Mouse (Mus musculus): ENCODE data around the gene St6galnac3. TPM values are rescaled to one million over a fixed set of nuclear protein-coding genes. Genes with fewer than 3 reads are reported as not detected.

Gene St6galnac3
- polyA plus RNA-seq, 2 experiments, result 20.7 to 36.0 TPM

DNA sequence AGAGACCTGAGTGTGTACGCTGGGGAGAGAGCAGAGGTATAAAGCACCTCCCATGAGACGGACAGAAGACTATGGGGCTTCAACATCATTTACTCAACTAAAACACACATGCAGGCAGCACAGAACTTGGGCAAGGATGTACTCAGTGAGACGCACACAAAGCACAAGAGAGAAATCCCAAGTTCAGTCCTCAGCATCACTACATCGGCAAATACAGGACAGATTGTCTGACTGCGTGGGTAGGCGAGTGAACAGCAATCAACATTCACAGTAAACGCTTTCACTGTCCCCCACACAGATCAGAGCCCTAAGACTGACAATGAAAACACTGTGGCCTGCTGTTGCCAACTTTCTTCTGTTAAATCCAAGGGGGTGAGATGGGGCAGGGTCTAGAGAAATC lies 422.6 kb downstream of the St6galnac3 start:
- H3K27ac ChIP-seq (replicated peaks; ENCODE audit: low read depth, low read length), result no peak overlapping the region
- WGBS, result 91% methylated on average over 7 of the region's 7 CpGs
- ATAC-seq (ENCODE audit: low FRiP score, low read depth), result no peak
- TF ChIP-seq POLR2A (IDR thresholded peaks at IDR 0.05; ENCODE audit: borderline replicate concordance, extremely low read depth, insufficient read depth, insufficient read length), result no peak
- H3K9me3 ChIP-seq (ENCODE audit: control insufficient read depth, low read length), result no peaks in the 10 kb centered on the region
- no peaks in the 10 kb centered on the region for H3K36me3 ChIP-seq (ENCODE audit: control insufficient read depth, insufficient read depth, low read length)
- H3K4me2 ChIP-seq (replicated peaks; ENCODE audit: low read depth, low read length, severe bottlenecking), result no peak overlapping the region
- H3K4me3 ChIP-seq (replicated peaks; ENCODE audit: low read length), result no peak overlapping the region
- no peaks in the 10 kb centered on the region for H3K27me3 ChIP-seq (ENCODE audit: control insufficient read depth, insufficient read depth, low read length)
- no peak overlapping the region for H3K9ac ChIP-seq (ENCODE audit: low read depth, low read length, severe bottlenecking)
- no peak for DNase-seq (ENCODE audit: low spot score)
- 0 out of 2 replicates have a peak, but pooled peaks cover 6% of the 10 kb centered on the region for H3K4me1 ChIP-seq (ENCODE audit: control insufficient read depth, insufficient read depth, low read length)

DNA sequence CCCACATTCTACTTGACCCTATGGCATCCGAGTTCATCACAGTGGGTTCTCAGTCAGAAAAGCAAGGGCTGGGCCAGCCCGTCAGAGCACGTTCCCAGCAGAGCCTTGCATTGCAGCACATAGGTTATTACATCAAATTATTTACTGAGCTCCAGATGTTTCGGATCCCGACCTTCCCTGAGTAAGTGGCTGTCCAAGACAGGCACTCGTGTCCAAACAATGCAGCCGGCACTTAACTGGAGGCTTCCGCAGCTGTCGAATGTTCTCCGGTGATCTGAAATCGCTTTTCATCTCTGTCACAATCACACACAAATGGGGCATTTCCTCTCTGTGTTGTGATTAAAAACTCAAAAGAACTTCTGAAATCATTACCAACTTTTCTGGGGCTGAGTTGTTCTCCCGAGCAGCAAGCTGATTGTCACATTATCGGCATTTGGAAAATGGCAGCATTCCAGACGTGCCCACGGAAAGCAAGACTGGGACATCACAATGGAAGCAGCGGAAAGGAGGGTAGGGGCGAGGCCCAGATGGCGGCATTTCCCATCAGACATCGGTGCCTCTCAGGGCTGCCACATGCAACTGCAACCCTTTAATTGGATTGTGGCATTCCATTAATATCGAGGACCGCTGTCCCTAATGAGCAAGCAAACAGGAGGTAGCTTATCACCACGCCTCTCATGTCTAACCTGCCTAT lies 428.5 kb downstream of the St6galnac3 start:
- 0 out of 2 replicates have a peak, but pooled peaks cover 6% of the 10 kb centered on the region for H3K4me1 ChIP-seq (ENCODE audit: control insufficient read depth, insufficient read depth, low read length)
- no peak for ATAC-seq (ENCODE audit: low FRiP score, low read depth)
- H3K4me3 ChIP-seq (replicated peaks; ENCODE audit: low read length), result no peak overlapping the region
- 57% methylated on average over 22 of the region's 22 CpGs for WGBS
- no peak for TF ChIP-seq POLR2A (IDR thresholded peaks at IDR 0.05; ENCODE audit: borderline replicate concordance, extremely low read depth, insufficient read depth, insufficient read length)
- no peak overlapping the region for H3K9ac ChIP-seq (ENCODE audit: low read depth, low read length, severe bottlenecking)
- DNase-seq (ENCODE audit: low spot score), result peak; percentile 9
- H3K27me3 ChIP-seq (ENCODE audit: control insufficient read depth, insufficient read depth, low read length), result no peaks in the 10 kb centered on the region
- H3K27ac ChIP-seq (replicated peaks; ENCODE audit: low read depth, low read length), result no peak overlapping the region
- no peaks in the 10 kb centered on the region for H3K36me3 ChIP-seq (ENCODE audit: control insufficient read depth, insufficient read depth, low read length)
- no peak overlapping the region for H3K4me2 ChIP-seq (replicated peaks; ENCODE audit: low read depth, low read length, severe bottlenecking)
- no peaks in the 10 kb centered on the region for H3K9me3 ChIP-seq (ENCODE audit: control insufficient read depth, low read length)

DNA sequence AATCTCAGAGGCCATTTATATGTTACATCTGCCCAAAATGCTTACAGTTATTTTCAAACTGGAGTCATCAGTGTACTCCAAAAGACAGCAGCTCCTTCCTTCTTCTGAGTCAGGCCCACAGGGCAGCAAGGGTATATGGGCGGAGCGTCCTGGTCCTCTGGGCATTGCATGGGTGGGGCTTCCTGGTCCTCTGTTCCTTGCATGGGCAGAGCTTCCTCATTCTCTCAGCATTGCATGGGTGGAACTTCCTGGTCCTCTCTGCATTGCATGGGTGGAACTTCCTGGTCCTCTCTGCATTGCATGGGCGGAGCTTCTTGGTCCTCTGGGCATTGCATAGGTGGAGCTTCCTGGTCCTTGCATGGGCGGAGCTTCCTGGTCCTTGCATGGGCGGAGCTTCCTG lies 432.1 kb downstream of the St6galnac3 start:
- DNase-seq (ENCODE audit: low spot score), result no peak

DNA sequence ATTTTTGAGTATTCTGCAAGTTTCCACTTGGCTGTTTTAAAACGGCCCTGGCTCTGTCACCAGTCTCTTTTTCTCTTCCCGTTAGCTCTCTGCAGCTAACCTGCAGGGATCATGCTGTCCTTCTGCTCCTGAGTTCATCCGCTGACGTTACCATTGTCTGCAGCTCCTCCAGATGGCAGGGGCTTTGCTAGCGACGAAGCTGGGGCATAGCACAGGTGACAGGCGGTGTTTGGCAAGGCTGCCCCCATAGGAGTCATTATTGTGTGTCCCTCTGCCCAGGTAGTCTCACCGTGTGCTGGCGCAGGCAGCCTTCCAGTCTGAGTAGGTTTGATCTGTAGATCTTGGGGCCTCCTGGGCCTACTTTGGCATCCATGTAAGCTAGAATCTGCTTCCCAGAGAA lies 432.6 kb downstream of the St6galnac3 start:
- H3K9me3 ChIP-seq (ENCODE audit: control insufficient read depth, low read length), result no peaks in the 10 kb centered on the region
- H3K27ac ChIP-seq (replicated peaks; ENCODE audit: low read depth, low read length), result no peak overlapping the region
- no peaks in the 10 kb centered on the region for H3K4me1 ChIP-seq (ENCODE audit: control insufficient read depth, insufficient read depth, low read length)
- no peak for TF ChIP-seq POLR2A (IDR thresholded peaks at IDR 0.05; ENCODE audit: borderline replicate concordance, extremely low read depth, insufficient read depth, insufficient read length)
- no peaks in the 10 kb centered on the region for H3K36me3 ChIP-seq (ENCODE audit: control insufficient read depth, insufficient read depth, low read length)
- no peak overlapping the region for H3K9ac ChIP-seq (ENCODE audit: low read depth, low read length, severe bottlenecking)
- ATAC-seq (ENCODE audit: low FRiP score, low read depth) (no peak), DNase-seq (ENCODE audit: low spot score) (no peak)
- H3K4me3 ChIP-seq (replicated peaks; ENCODE audit: low read length), result no peak overlapping the region
- H3K4me2 ChIP-seq (replicated peaks; ENCODE audit: low read depth, low read length, severe bottlenecking), result no peak overlapping the region
- H3K27me3 ChIP-seq (ENCODE audit: control insufficient read depth, insufficient read depth, low read length), result no peaks in the 10 kb centered on the region
- 85% methylated on average over 9 of the region's 9 CpGs for WGBS

More for the DNA sequence above, 432.1 kb downstream of the St6galnac3 start:
- Histone ChIP-seq H3K4me1 (ENCODE audit: control insufficient read depth, insufficient read depth, low read length) (no peaks in the 10 kb centered on the region), H3K9me3 (ENCODE audit: control insufficient read depth, low read length) (no peaks in the 10 kb centered on the region), H3K36me3 (ENCODE audit: control insufficient read depth, insufficient read depth, low read length) (no peaks in the 10 kb centered on the region), H3K4me3 (replicated peaks; ENCODE audit: low read length) (no peak overlapping the region), H3K9ac (ENCODE audit: low read depth, low read length, severe bottlenecking) (no peak overlapping the region), H3K4me2 (replicated peaks; ENCODE audit: low read depth, low read length, severe bottlenecking) (no peak overlapping the region), H3K27ac (replicated peaks; ENCODE audit: low read depth, low read length) (no peak overlapping the region), H3K27me3 (ENCODE audit: control insufficient read depth, insufficient read depth, low read length) (no peaks in the 10 kb centered on the region)
- 89% methylated on average over 5 of the region's 5 CpGs for WGBS
- ATAC-seq (ENCODE audit: low FRiP score, low read depth), result no peak
- TF ChIP-seq POLR2A (IDR thresholded peaks at IDR 0.05; ENCODE audit: borderline replicate concordance, extremely low read depth, insufficient read depth, insufficient read length), result no peak

DNA sequence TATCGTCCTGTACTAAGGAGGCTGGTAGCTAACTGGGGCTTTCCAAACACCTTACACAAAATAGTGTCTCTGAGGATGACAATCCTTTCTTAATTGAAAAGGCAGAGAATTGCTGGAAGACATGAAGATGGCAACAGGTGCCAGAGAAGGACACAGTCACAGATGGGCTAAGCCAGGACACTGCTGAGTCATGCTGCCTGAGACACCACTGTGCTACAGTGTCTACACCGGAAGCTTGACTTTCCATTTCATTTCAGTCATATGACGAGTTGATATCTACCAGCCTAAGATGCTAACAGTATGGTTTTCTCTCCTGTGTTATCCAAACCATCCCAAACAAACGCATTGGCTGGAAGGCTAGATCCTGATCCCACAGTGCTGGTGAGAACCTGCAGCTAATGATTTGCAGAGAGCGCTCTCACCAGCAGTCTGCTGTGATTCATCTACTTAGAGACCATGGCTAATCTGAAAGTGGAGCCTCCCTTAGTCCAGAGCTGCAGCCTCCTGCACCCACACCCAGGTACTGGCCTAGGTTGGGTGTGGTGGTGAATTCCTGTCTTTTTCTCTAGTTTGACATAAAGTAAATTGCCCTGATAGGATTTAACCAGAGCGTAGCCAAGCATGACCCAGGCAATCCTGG lies 433.4 kb downstream of the St6galnac3 start:
- TF ChIP-seq POLR2A (IDR thresholded peaks at IDR 0.05; ENCODE audit: borderline replicate concordance, extremely low read depth, insufficient read depth, insufficient read length), result no peak
- no peak overlapping the region for H3K27ac ChIP-seq (replicated peaks; ENCODE audit: low read depth, low read length)
- no peak overlapping the region for H3K9ac ChIP-seq (ENCODE audit: low read depth, low read length, severe bottlenecking)
- WGBS, result 91% methylated on average over 6 of the region's 6 CpGs
- H3K4me2 ChIP-seq (replicated peaks; ENCODE audit: low read depth, low read length, severe bottlenecking), result no peak overlapping the region
- H3K4me1 ChIP-seq (ENCODE audit: control insufficient read depth, insufficient read depth, low read length), result no peaks in the 10 kb centered on the region
- ATAC-seq (ENCODE audit: low FRiP score, low read depth), result no peak
- H3K4me3 ChIP-seq (replicated peaks; ENCODE audit: low read length), result no peak overlapping the region
- no peaks in the 10 kb centered on the region for H3K36me3 ChIP-seq (ENCODE audit: control insufficient read depth, insufficient read depth, low read length)
- H3K27me3 ChIP-seq (ENCODE audit: control insufficient read depth, insufficient read depth, low read length), result no peaks in the 10 kb centered on the region
- no peaks in the 10 kb centered on the region for H3K9me3 ChIP-seq (ENCODE audit: control insufficient read depth, low read length)
- no peak for DNase-seq (ENCODE audit: low spot score)

Data from limb, embryonic 14.5 days (tissue).